Mouse (Mus musculus): ENCODE measurements around the gene Heg1.

Heg1 gene

GRCm38 (mm10) chr16:33776766-33777529, 92.8 kb downstream of the Heg1 start:
- no peak for DNase-seq

DNA sequence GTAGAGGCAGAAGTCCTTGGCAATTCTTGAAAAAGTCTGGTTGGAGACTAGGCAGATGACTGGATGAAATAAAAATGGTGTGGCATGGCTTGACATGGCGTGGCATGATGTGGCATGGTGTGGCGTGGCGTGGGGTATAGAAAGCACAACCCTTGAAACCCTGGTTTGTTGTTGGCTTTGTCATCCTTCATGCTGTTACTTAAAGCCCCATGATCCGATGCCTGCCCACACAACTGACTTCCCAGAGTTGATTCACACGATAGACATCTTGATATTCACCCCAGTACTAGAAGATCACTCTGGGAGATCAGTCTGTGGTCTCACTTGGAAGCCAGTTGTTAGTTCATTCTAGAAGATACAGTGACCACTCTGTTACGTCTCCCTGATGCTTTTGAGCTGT, 93.4 kb downstream of the Heg1 start:
- DNase-seq = no peak

DNA sequence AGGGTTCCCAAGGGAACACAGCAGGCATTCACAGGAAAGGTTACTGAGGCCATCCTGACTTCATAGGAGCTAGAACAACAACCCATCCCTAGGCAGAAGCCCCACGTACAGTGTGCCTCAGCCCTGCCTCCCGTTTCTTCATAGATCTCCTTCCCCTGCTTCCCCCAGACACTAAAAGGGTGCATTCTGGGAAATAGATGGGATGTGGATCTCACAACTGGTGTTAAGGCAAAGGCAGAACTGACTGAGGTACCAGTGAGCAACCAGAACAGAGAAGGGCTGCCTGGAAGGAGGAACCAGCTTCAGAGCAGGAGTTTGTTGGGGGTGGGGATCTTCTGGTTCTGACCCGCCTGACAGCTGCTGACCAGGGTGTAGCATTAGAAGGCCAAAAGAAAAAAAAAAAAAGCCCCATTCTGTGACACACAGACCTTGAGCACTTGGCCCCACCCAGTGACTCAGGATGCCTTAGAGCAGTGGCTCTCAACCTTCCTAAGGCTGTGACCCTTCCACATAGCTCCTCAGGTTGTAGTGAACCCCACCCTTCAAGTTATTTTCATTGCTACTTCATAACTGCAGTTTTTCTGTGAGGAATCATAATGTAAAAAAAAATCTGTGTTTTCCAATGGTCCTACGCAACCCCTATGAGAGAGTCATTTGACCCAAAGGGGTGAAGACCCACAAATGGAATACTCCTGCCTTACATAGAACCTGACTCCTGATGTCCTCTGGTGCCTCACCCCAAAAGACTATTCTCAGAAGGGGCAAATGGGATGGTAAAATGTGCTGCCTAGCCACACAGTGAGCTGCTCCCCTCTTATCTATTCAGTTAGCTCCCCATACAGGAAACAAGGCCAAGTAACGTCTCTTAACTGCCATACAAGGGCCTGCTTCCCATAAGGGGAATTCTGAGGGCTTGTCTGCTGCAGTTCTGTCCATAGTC, 97.9 kb downstream of the Heg1 start:
- no peak for DNase-seq

GRCm38 (mm10) chr16:33782729-33783091, 98.5 kb downstream of the Heg1 start:
- no peak for DNase-seq

GRCm38 (mm10) chr16:33784547-33784946, 100.4 kb downstream of the Heg1 start:
- no peak for DNase-seq

GRCm38 (mm10) chr16:33785092-33785704, 101.0 kb downstream of the Heg1 start:
- no peak for DNase-seq

- no peak for DNase-seq
Observed at GRCm38 (mm10) chr16:33786657-33787390, 102.7 kb downstream of the Heg1 start.

DNA sequence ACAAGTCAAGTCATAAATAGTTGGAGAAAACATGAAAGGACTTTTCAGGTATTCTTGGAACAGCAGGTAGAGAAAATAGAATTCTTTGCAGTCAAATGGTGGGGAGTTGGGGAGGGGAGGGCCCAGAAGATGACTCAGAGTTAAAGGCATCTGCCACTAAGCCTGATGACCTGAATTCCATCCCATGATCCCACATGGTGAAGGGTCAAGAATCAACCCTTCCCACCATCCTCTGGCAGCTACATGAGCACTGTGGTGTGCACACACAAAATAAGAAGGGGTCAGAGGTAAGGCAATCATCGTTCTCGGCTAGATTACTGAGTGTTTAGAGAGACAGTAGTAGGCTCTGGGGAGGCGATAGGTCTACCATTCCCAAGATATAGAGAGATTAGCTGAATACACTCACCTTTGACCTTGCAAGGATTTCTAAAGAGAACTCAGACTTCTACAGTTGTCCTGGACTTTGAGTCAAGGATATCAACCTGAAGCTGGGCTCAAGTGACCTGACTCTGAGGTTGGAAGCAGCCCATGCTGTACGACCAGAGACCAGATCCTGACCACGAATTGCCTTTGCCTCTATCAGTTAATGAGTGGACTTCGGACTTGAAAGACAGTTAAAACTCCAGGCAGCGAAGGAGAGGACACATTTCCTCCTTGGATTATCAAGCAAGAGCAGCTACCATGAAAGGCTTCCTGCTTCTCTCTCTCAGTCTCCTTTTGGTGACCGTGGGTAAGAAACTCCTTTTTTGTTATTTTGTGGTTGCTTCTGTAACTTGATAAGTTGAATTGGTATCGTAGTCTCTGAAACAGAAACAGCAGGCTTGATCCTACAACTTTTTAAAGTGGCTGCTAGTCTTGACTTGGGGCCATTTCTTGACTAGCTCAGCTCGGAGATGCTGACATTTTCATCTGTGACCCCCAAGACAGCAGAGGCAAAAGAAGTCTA, 109.9 kb downstream of the Heg1 start, which contains the start of gene Muc13:
Gene Muc13, plus strand, starts transcription at position 192 of the 946 bp plus-strand sequence.
- DNase-seq = no peak

DNA sequence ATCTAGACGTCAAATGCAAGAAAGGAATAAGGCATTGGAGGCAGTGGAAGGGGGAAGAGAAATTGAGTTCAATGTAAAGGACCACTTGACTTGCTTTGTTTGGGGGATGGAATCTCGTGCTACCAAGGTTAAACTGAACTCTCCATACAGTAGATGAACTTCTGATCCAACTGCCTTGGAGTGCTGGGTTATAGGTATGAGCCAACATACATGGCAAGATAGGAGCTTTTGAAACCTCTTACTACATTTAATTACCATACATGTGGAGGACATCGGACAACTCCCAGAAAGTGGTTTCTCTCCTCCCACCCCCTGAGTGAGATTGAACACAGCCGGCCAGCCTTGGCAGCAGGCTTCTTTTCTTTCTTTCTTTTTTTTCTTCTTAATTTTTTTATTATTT, 110.9 kb downstream of the Heg1 start:
- no peak for DNase-seq

DNA sequence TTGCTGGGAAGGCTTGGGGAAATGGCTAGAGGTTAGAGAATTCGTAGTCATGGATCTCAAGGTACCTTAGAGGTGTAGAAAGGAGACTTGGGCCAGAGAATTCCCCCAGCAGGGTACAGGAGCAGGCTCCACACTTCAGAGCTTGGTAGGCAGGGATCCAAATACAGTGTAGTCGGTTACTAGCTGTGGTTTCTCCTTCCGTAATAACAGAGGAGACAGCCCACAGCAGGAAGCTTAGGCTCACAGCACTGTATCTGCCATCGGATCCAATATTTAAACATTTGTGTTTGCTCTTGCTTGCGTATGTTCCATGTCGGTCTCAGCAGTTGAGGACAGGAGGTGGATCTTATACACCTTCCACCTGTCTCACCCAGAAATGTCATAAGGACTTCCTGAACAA, 111.7 kb downstream of the Heg1 start:
- no peak for DNase-seq

DNA sequence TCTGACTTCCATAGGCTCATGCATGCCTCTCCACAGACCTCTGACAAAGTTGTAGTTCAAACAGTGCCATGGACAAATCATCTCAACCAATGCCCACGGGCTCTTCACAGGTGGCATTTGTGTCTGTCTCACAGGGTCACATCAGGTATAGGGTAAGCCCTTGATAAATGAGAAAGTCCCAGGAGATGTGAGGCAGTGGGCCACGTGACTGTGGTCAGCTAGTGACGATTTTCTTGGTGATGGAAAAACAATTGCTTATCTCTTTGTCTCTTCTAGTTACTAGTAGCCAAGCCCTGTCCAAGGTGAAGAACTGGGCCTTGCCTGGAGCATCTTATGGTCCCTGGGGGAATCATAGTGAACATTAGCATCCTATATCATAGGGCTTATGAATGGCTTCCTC, 112.6 kb downstream of the Heg1 start:
- DNase-seq = no peak

DNA sequence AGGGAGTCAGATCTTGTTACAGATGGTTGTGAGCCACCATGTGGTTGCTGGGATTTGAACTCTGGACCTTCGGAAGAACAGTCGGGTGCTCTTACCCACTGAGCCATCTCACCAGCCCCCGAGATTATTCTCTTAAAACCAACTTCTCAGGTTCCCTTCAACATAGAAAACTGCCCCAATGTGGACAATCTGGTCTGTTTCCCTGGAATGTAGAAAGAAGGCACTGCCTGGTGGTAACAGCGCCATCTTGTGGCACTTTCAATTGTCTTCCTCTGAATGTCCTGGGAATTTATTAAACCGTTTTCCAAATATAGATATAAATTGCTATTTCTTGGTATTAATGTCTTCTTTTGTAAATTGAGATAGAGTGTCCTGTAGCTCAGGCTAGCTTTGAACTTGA, 113.7 kb downstream of the Heg1 start:
- peak; percentile 63 for DNase-seq

GRCm38 (mm10) chr16:33810002-33810401, 125.8 kb downstream of the Heg1 start:
- DNase-seq = no peak

GRCm38 (mm10) chr16:33818413-33819165, 134.4 kb downstream of the Heg1 start:
- no peak for DNase-seq

- peak; percentile 91 for DNase-seq
Observed at GRCm38 (mm10) chr16:33820269-33821178, 136.4 kb downstream of the Heg1 start.
